Mouse (Mus musculus) brain, embryonic 14.5 days (tissue): ENCODE results near the gene Ugt3a2. TPM values are rescaled to one million over a fixed set of nuclear protein-coding genes. Genes with fewer than 3 reads are reported as not detected.

Source experiments
- DNase-seq: peaks from one replicate; pipeline ENCODE4 v3.0.0-alpha.2; 2011; ENCODE audit warnings: low read depth
- CTCF ChIP-seq: fragments of 200-500 bp; IDR thresholded peaks from 2 replicates; pipeline ENCODE4 v1.5.1; 2012; ENCODE audit warnings: inconsistent platforms, mild to moderate bottlenecking, moderate library complexity, borderline replicate concordance; ENCODE audit not compliant: insufficient read depth, insufficient read length; ENCODE audit errors: extremely low read depth
- POLR2A ChIP-seq: fragments of 200-500 bp; IDR thresholded peaks from 2 replicates; pipeline ENCODE4 v1.6.1; 2012; ENCODE audit warnings: mild to moderate bottlenecking, inconsistent platforms, borderline replicate concordance; ENCODE audit not compliant: poor library complexity, insufficient read depth, insufficient read length, severe bottlenecking; ENCODE audit errors: extremely low read depth
- polyA plus RNA-seq: library from polyadenylated mRNA; depleted of rRNA; stranded (reverse); fragments of >200 nt; gene quantifications from 2 replicates; pipeline ENCODE4 v1.2.3, GENCODE M21; 2012; rRNA removed

The Ugt3a2 gene
- not detected in 2 replicates for polyA plus RNA-seq

- no peak for DNase-seq
- TF ChIP-seq CTCF (no peak), POLR2A (no peak)
These were observed at the start of gene Ugt3a2 for GRCm38 (mm10) chr15:9335341-9335740. Gene Ugt3a2 (plus strand): TSS chr15:9335550.

- TF ChIP-seq CTCF: no peak
- no peak for TF ChIP-seq POLR2A
- no peak for DNase-seq
These were observed 45.7 kb upstream of the Ugt3a2 start for GRCm38 (mm10) chr15:9289660-9290059.

GRCm38 (mm10) chr15:9305978-9306692 is 29.2 kb upstream of the Ugt3a2 start:
- TF ChIP-seq POLR2A: no peak
- no peak for TF ChIP-seq CTCF
- DNase-seq: no peak

- TF ChIP-seq POLR2A (no peak), CTCF (no peak)
- DNase-seq: no peak
These were observed 754 bp upstream of the Ugt3a2 start for GRCm38 (mm10) chr15:9334596-9334995.

- no peak for DNase-seq
- no peak for TF ChIP-seq CTCF
- no peak for TF ChIP-seq POLR2A
These were observed 1.3 kb downstream of the Ugt3a2 start for GRCm38 (mm10) chr15:9336616-9337015.

GRCm38 (mm10) chr15:9337021-9337420 is 1.7 kb downstream of the Ugt3a2 start:
- TF ChIP-seq CTCF (no peak), POLR2A (no peak)
- DNase-seq: no peak

GRCm38 (mm10) chr15:9348739-9349138 is 13.4 kb downstream of the Ugt3a2 start:
- DNase-seq: no peak
- TF ChIP-seq POLR2A (no peak), CTCF (no peak)

GRCm38 (mm10) chr15:9362801-9363200 is 27.5 kb downstream of the Ugt3a2 start:
- no peak for DNase-seq
- TF ChIP-seq POLR2A (no peak), CTCF (no peak)

- TF ChIP-seq CTCF (no peak), POLR2A (no peak)
- DNase-seq: no peak
These were observed 33.4 kb downstream of the Ugt3a2 start for GRCm38 (mm10) chr15:9368774-9369173.

GRCm38 (mm10) chr15:9376281-9376680 is 40.9 kb downstream of the Ugt3a2 start:
- DNase-seq: no peak

GRCm38 (mm10) chr15:9409475-9409874 is 74.1 kb downstream of the Ugt3a2 start:
- TF ChIP-seq POLR2A: no peak
- TF ChIP-seq CTCF: no peak
- no peak for DNase-seq

More at GRCm38 (mm10) chr15:9376281-9376680, 40.9 kb downstream of the Ugt3a2 start:
- no peak for TF ChIP-seq CTCF

Other genes starting within 250 kb of the Ugt3a2 start
- gene Lmbrd2, start 195.0 kb upstream of the Ugt3a2 start, polyA plus RNA-seq: 11.0 and 14.5 TPM in 2 replicates
- 10.9 and 15.7 TPM in 2 replicates for gene Skp2, start 180.1 kb upstream of the Ugt3a2 start, polyA plus RNA-seq
- gene Ugt3a1, start 58.7 kb upstream of the Ugt3a2 start, polyA plus RNA-seq: not detected in 2 replicates
- gene Capsl, start 100.5 kb downstream of the Ugt3a2 start, polyA plus RNA-seq: 1.4 and 1.8 TPM in 2 replicates
- 0.08 TPM in 1 of 2 replicates, not detected in the other for gene Il7r, start 194.6 kb downstream of the Ugt3a2 start, polyA plus RNA-seq